Mouse (Mus musculus) spleen, postnatal 4 days (tissue): ENCODE results near the gene Rgs3.

ENCODE experiments used
- DNase-seq, 2 experiments: peaks; one replicate each; pipeline ENCODE4 v3.0.0; 2022; ENCODE audit warnings: low spot score in 2 of 2

Gene Rgs3

GRCm38 (mm10) chr4:62742885-62743760 is 183.5 kb downstream of the Rgs3 start:
- DNase-seq, result no peak

GRCm38 (mm10) chr4:62744534-62744956 is 184.9 kb downstream of the Rgs3 start:
- no peak for DNase-seq

- DNase-seq, result no peak
Measured at GRCm38 (mm10) chr4:62744985-62745638, 185.5 kb downstream of the Rgs3 start.
